Mouse (Mus musculus) limb, embryonic 13.5 days (tissue): ENCODE data around the gene Adpgk. TPM values are rescaled to one million over a fixed set of nuclear protein-coding genes. Genes with fewer than 3 reads are reported as not detected.
A peak's percentile ranks its signal among the peaks of the same experiment; 100 is the strongest.
"Not testable (repeated sequence)": the region's sequence is repeated elsewhere in the genome, so short reads cannot be mapped to it uniquely, and the experiment has no call there.

Experiments used
- ATAC-seq: fragments of 200-750 bp; cut with Nextera tagmentation; 2 replicates; pipeline ENCODE4 v1.8.0; 2017; ENCODE audit warnings: low read depth, moderate number of reproducible peaks, moderate TSS enrichment; ENCODE audit not compliant: low FRiP score
- H3K27ac ChIP-seq: fragments of 300-500 bp; sonication (generic); 2 replicates; pipeline ENCODE4 v1.5.1; 2015; ENCODE audit warnings: inconsistent platforms, mild to moderate bottlenecking, moderate library complexity
- H3K27me3 ChIP-seq: fragments of 300-500 bp; sonication (generic); 2 replicates; pipeline ENCODE4 v1.6.1; 2015; ENCODE audit warnings: mild to moderate bottlenecking, inconsistent platforms
- H3K36me3 ChIP-seq: fragments of 300-500 bp; sonication (generic); 2 replicates; pipeline ENCODE4 v1.6.1; 2015; ENCODE audit warnings: inconsistent platforms, mild to moderate bottlenecking, moderate library complexity
- H3K4me1 ChIP-seq: fragments of 300-500 bp; sonication (generic); 2 replicates; pipeline ENCODE4 v1.6.1; 2015; ENCODE audit warnings: inconsistent platforms
- H3K4me2 ChIP-seq: fragments of 300-500 bp; sonication (generic); replicated peaks from 2 replicates; pipeline ENCODE4 v1.6.1; 2015; ENCODE audit warnings: inconsistent platforms, mild to moderate bottlenecking, moderate library complexity
- H3K4me3 ChIP-seq: fragments of 300-500 bp; sonication (generic); 2 replicates; pipeline ENCODE4 v1.5.1; 2015; ENCODE audit warnings: moderate library complexity, mild to moderate bottlenecking, inconsistent platforms
- H3K9ac ChIP-seq: fragments of 300-500 bp; sonication (generic); 2 replicates; pipeline ENCODE4 v1.6.1; 2015; ENCODE audit warnings: mild to moderate bottlenecking, inconsistent platforms
- H3K9me3 ChIP-seq: fragments of 300-500 bp; sonication (generic); 2 replicates; pipeline ENCODE4 v1.6.1; 2016; ENCODE audit warnings: inconsistent platforms
- WGBS: fragments of 180-500 bp; shearing (Covaris S2); methylation state at CpG from one replicate; pipeline ENCODE4 v1.1.7; 2015; 5-methylcytosine and 5-hydroxymethylcytosine counted together
- polyA plus RNA-seq: library from polyadenylated mRNA; unstranded; fragments of >200 nt; fragmentation: Nextera tagmentation; extraction: Ambion mirVana; gene quantifications from 2 replicates; pipeline ENCODE4 v1.2.1, GENCODE M21; 2015

Adpgk gene
- polyA plus RNA-seq, 1 experiment from 2014 or later: 48.9 TPM

DNA sequence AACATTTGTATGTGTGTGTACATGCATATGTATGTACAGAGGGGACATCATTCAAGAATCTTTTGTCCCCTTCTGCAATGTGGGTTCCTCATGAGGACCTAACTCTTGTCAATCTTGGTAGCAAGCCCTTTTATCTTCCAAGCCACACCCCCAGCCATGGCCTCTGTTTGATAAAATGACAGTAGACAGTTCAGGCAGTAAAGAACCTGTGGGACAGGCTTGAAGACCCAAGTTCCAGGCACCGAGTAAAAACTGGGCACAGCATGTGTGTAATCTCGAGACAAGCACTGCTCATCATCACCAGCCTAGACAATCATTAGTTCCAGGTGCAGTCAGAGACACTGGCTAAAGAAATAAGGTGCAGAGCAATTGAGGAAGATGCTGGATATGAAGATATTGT lies 54.8 kb downstream of the Adpgk start:
- Histone ChIP-seq H3K4me1 (no peaks in the 10 kb centered on the region), H3K9me3 (peaks cover 4% of the 10 kb centered on the region), H3K9ac (no peak overlapping the region), H3K27me3 (no peaks in the 10 kb centered on the region), H3K4me2 (no peak overlapping the region), H3K4me3 (no peak overlapping the region), H3K36me3 (peaks cover 26% of the 10 kb centered on the region), H3K27ac (no peak overlapping the region)
- no peak for ATAC-seq
- 60% methylated on average over 2 of the region's 2 CpGs for WGBS

DNA sequence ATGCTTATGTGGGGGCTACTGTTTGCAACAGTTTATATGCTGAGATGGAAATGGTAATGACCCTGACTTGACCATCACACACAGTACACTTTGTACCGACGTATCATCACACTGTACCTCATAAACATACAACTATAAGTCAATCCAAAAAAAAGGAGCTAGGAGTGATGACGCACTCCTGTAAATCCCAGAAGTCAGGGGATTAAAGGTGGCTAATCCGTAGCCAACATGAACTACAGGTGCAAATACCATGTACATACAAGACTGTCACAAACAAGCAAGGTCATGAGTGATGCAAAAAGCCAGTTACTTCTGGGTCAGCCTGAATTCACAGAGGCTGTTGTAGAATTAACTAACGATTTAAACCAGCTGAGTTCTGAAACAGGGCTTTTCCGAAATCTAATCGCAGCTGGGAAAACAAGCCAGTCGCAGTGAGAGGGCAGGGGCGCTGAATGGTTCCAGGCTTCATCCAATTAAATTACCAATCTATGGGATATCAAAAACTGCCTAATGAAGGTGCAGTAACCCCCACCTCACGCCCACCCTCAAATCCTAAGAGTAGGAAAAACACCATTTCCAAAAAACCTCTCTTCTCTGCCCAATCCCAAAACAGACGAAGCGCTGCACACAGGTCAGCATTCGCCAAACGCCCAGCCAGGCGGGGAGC lies 61.4 kb downstream of the Adpgk start:
- H3K27me3 ChIP-seq: no peaks in the 10 kb centered on the region
- H3K27ac ChIP-seq: peak overlapping the region; percentile 82
- peaks cover 8% of the 10 kb centered on the region for H3K4me1 ChIP-seq
- H3K4me3 ChIP-seq: peak overlapping the region; percentile 73
- no peak; the same call in none of the 2 replicates for ATAC-seq
- 9% methylated on average over 15 of the region's 15 CpGs for WGBS
- H3K36me3 ChIP-seq: no peaks in the 10 kb centered on the region
- no peaks in the 10 kb centered on the region for H3K9me3 ChIP-seq
- H3K4me2 ChIP-seq: peak overlapping the region; percentile 70
- H3K9ac ChIP-seq: peak overlapping the region; percentile 81

- Histone ChIP-seq H3K4me2 (peak within 1 kb of the TSS; percentile 70), H3K9me3 (no peaks in the 10 kb centered on the region), H3K4me1 (peaks cover 8% of the 10 kb centered on the region), H3K9ac (peak within 1 kb of the TSS; percentile 81), H3K36me3 (no peaks in the 10 kb centered on the region), H3K27me3 (no peaks in the 10 kb centered on the region), H3K4me3 (peak within 1 kb of the TSS; percentile 73), H3K27ac (peak within 1 kb of the TSS; percentile 82)
- under 1% methylated on average over 29 of the region's 32 CpGs for WGBS
- peak; percentile 91 for ATAC-seq
Measured at GRCm38 (mm10) chr9:59353253-59353639, 61.9 kb downstream of the Adpgk start, which contains the start of gene Bbs4. Bbs4 (minus strand) TSS chr9:59353508.

DNA sequence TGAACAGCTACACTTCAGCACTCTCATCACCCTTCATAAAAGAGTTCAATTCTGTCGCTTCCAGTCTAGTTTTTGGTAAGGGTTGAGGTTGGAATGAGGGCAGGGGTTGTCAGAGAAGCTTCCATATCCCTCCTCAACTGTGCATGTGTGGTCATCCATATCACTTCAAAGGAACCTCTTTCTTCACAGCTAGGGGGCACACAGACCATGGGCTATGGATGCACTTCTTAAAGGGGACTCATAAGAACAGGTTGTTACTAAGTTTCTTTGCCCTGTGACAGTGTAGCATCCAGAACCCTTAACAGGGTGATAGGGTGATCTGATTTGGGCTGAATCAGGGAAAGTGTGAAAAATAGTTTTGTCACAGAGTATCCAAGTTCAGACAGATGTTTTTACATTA lies 66.7 kb downstream of the Adpgk start:
- ATAC-seq, H3K4me1 ChIP-seq, H3K9ac ChIP-seq, H3K27ac ChIP-seq, H3K4me2 ChIP-seq, H3K9me3 ChIP-seq, H3K27me3 ChIP-seq, H3K36me3 ChIP-seq, H3K4me3 ChIP-seq: not testable (repeated sequence)
- 56% methylated on average over 1 of the region's 1 CpGs for WGBS

- not testable (repeated sequence) for H3K27ac ChIP-seq, H3K27me3 ChIP-seq, H3K4me3 ChIP-seq, H3K4me1 ChIP-seq, H3K36me3 ChIP-seq, H3K9ac ChIP-seq, ATAC-seq, H3K4me2 ChIP-seq, H3K9me3 ChIP-seq
- 93% methylated on average over 3 of the region's 3 CpGs for WGBS
Measured at GRCm38 (mm10) chr9:59360487-59360886, 69.1 kb downstream of the Adpgk start.

DNA sequence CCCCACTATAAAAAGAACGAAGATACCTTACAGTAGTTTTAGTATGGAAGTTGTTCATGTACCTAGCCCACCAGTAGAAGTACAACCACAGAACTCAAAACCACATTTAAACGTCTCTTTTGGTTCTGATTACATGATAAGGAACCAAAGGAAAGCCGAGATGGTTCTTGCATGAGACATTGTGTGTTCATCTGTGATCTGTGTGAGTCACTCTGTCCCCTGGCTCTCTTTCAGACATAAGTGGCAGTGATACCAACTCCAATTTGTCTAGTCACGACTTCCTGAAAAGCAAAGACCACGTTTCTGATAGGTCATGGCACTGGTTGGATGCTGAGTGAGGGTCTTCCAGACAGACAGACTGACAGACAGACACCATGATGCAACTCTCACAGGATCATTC lies 77.9 kb downstream of the Adpgk start:
- H3K9me3 ChIP-seq: peaks cover 12% of the 10 kb centered on the region
- H3K27ac ChIP-seq: no peak overlapping the region
- H3K27me3 ChIP-seq: no peaks in the 10 kb centered on the region
- H3K9ac ChIP-seq: no peak overlapping the region
- ATAC-seq: no peak
- no peak overlapping the region for H3K4me2 ChIP-seq
- H3K36me3 ChIP-seq: no peaks in the 10 kb centered on the region
- no peaks in the 10 kb centered on the region for H3K4me1 ChIP-seq
- 83% methylated on average over 5 of the region's 5 CpGs for WGBS
- H3K4me3 ChIP-seq: no peak overlapping the region

GRCm38 (mm10) chr9:59369646-59370045 lies 78.3 kb downstream of the Adpgk start:
- Histone ChIP-seq H3K9ac (no peak overlapping the region), H3K4me2 (no peak overlapping the region), H3K4me3 (no peak overlapping the region), H3K27me3 (no peaks in the 10 kb centered on the region), H3K27ac (no peak overlapping the region), H3K9me3 (peaks cover 12% of the 10 kb centered on the region), H3K4me1 (no peaks in the 10 kb centered on the region), H3K36me3 (no peaks in the 10 kb centered on the region)
- no peak for ATAC-seq
- 90% methylated on average over 9 of the region's 9 CpGs for WGBS

Other genes starting within 250 kb of the Adpgk start
- 18.2 and 21.9 TPM in 2 replicates for gene Bbs4, start 62.0 kb downstream of the Adpgk start, polyA plus RNA-seq
- gene Arih1, start 195.1 kb downstream of the Adpgk start, polyA plus RNA-seq: 19.0 and 19.2 TPM in 2 replicates
- 73.2 and 76.8 TPM in 2 replicates for gene Hexa, start 248.0 kb downstream of the Adpgk start, polyA plus RNA-seq
- 0.18 and 0.29 TPM in 2 replicates for gene Tmem202, start 248.3 kb downstream of the Adpgk start, polyA plus RNA-seq